Mouse (Mus musculus) megakaryocyte-erythroid progenitor cell, adult 5-6 weeks (primary cell): ENCODE results near the gene Brsk1. TPM values are rescaled to one million over a fixed set of nuclear protein-coding genes. Genes with fewer than 3 reads are reported as not detected.

Experiments
- ATAC-seq: replicated peaks from 2 replicates; pipeline ENCODE4 v1.8.0; 2016; ENCODE audit warnings: mild to moderate bottlenecking, inconsistent platforms; ENCODE audit not compliant: severe bottlenecking, poor library complexity, low FRiP score, low TSS enrichment
- total RNA-seq, 2 experiments: library from RNA; stranded (forward) in 1 of 2; stranded (reverse) in 1 of 2; fragments of 200-1000, 215-1000 nt in 1 of 2; fragments of >200 nt in 1 of 2; fragmentation: Nextera tagmentation in 1 of 2; gene quantifications; 2 replicates each; pipeline ENCODE4 v1.2.3; 2014 to 2017

Brsk1 gene
- total RNA-seq (2014; fragmentation: Nextera tagmentation) = not detected in 2 replicates
- total RNA-seq (2017) = not detected in 2 replicates

DNA sequence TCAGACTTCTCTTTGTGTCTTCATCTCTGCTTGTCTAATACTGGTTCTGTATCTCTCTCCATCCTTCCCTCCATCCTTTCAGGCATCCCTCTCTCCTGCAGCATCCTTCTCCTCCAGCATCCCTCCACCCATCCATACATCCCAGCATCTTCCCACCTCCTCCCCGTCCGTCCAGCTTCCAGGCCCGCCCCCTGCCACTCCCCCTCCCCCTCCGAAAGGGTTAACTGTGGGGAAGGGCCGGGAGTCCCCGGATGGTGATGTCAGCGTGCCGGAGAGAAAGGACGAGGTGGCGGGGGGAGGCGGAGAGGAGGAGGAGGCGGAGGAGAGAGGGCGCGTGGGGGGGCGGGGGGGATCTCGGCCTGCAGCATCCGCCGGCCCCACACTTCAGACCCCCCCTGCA, at the start of gene Brsk1:
Brsk1 (plus strand) TSS at position 218 of the 400 bp plus-strand sequence.
- ATAC-seq = no peak

DNA sequence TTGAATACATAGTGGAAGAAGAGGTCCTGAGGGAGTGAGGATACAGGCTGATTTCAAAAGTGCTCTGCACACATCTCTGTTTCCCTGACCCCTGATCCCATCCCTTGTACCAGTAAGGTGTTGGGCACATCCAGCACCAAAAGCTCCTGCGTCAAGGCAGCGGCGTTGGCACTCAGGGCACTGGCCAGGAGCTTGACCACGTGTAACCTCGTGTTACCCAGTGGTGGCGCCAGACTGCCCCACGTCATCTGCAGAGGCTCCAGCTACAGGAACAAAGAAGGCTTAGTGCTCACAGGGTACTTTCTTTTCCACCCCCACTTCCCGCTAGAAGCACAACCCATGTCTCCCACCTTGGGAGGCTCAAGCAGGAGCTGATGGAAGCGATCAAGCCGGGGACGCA, 49.2 kb upstream of the Brsk1 start:
- no peak for ATAC-seq

DNA sequence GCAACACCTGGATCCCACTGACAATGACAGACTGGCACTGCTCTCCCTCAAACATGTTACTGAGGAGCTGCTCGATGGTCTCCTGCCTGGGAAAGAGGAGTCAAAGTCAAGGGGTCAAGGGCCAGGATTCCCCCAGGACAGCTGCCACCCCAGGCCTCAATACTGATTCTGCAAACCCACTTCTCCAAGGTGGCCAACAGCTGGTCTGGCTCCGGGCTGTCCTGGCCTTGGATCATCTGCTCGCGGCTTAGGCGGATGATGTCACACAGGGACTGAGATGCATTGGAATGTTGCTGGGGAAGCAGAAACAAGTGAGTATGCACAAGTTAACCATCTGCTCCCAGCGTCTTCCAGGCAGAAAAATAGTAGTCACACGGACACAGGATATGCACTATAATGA, 48.4 kb upstream of the Brsk1 start:
- ATAC-seq = no peak

DNA sequence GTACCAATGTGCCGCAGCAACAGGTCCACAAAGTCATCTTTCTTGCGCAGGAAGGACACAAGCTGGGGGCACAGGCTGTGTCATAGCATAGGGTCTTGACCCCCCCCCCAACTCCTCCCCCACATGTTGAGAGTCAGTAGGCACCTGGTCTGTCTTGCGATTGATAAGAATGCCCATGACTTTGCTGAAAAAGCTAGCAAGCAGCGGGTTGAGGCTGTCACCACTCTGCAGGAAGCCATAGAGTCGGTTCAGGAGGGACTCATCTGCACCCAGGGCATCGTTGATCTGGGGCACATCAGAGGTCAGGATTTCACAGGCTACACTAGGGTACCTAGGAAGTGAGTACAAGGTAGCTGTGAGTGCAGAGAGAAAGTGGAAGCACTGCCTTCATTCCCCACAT, 47.2 kb upstream of the Brsk1 start:
- peak; percentile 17; the same call in 1 of the 2 replicates for ATAC-seq

- ATAC-seq = 0 out of 2 replicates have a peak, but pooled peaks have one; percentile 31
Measured at GRCm38 (mm10) chr7:4646806-4647205, 43.6 kb upstream of the Brsk1 start.

DNA sequence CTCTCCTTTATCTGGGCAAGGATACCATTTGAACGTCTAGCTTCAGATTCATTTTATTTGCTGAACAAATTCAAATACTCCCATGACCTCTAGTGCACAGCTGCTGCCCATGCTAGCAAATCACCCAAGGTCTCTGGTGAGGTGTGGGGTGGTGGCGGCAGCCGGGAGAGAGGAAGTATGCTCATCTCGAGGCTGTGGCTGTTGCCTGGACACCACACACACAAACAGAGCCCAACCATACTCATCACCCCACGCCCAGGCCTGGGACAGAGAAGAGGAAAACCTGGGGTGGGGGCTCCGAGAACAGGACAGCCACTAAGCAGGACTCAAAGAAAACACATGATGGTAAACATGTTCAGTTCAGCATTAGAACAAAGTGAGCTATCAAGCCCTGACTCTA, 43.1 kb upstream of the Brsk1 start:
- ATAC-seq = peak; percentile 76

- ATAC-seq = no peak
Measured at GRCm38 (mm10) chr7:4647992-4648391, 42.4 kb upstream of the Brsk1 start.

- ATAC-seq = no peak
Measured at GRCm38 (mm10) chr7:4651581-4651980, 38.8 kb upstream of the Brsk1 start.

- ATAC-seq = no peak
Measured at GRCm38 (mm10) chr7:4652726-4653125, 37.7 kb upstream of the Brsk1 start.

DNA sequence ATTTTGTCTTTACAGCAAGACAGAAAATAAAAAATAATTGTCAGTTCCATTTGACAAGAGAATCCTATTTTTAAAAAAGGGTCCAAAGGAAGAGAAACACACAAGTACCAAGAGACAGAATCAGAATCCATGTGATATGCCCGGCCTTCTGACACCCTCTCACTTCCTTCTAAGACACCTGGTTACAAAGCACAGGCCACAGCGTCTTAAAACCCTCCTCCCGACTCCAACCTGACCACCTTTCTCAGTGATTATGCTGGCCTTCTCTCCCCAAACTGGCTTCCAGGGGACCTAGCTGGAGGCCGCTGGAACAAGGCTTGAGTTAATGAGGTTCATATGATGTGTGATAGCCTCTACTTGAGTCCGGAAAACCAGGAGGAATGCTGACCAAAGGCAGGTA, 37.1 kb upstream of the Brsk1 start:
- no peak for ATAC-seq

GRCm38 (mm10) chr7:4653780-4654179, 36.6 kb upstream of the Brsk1 start:
- peak; percentile 44 for ATAC-seq

DNA sequence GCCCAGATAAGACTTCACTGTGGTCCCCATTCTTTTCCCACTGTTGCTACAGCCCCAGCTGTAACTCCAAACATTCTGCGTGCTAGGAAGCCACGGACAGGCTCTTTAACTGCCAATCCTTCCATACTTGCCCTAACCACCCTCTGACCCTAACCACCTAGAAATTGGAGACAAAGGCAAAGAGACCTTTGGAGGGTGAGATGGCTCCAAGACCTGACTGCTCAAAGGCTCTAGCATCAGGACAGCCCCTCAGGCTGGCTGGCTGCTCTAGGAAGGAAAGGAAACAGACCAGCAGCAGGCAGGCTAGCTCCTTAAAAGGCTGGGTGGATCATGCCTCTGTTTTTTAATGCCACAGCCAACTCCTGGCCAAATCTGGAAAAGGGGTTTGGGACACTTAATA, 36.2 kb upstream of the Brsk1 start:
- ATAC-seq = no peak

GRCm38 (mm10) chr7:4655393-4655792, 35.0 kb upstream of the Brsk1 start:
- no peak for ATAC-seq

GRCm38 (mm10) chr7:4655916-4656315, 34.5 kb upstream of the Brsk1 start:
- ATAC-seq = no peak

- ATAC-seq = no peak
Measured at GRCm38 (mm10) chr7:4656818-4657217, 33.6 kb upstream of the Brsk1 start.

GRCm38 (mm10) chr7:4657521-4658127, 32.8 kb upstream of the Brsk1 start:
- no peak for ATAC-seq

DNA sequence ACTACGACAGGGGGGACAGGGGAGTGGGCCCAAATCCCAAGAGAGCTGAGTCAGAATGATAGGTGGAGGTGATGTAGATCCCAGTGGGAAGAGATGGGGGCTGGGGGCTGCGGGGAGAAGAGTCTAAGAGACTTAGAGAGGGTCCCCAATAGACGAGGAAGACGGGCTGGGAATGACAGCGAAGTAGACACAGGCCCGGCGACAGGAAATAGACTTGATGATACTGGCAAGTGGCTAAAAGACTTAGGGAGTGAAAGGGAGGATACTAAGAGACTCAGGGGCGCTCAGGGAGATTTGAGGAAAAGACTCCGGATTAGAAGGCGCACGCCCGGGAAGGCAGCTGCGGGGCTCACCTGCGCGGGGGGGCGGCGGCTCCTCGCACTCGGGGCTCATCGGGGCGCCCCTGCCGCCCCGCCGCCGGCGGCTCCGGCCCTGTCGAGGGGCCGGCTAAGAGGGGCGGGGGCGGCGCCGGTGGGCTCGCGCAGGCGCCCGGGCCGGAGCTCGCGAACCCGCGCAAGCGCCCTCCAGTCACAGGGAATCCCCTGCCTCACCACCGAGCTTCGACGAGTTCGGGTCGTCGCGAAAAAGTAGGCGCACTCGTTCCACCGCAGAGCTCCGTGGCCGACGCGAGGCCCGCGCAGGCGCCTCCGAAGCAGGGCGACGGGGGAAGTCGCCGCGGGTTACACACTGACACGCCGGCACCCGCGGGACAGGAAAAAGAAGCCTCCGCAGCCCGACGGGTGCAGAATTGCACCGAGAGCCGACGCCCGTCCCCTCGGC, 32.1 kb upstream of the Brsk1 start:
- ATAC-seq = peak; percentile 16

- peak; percentile 83 for ATAC-seq
Measured at GRCm38 (mm10) chr7:4658912-4659551, 31.4 kb upstream of the Brsk1 start, which contains the start of gene Ppp6r1. Gene Ppp6r1 (minus strand): TSS chr7:4659019.

DNA sequence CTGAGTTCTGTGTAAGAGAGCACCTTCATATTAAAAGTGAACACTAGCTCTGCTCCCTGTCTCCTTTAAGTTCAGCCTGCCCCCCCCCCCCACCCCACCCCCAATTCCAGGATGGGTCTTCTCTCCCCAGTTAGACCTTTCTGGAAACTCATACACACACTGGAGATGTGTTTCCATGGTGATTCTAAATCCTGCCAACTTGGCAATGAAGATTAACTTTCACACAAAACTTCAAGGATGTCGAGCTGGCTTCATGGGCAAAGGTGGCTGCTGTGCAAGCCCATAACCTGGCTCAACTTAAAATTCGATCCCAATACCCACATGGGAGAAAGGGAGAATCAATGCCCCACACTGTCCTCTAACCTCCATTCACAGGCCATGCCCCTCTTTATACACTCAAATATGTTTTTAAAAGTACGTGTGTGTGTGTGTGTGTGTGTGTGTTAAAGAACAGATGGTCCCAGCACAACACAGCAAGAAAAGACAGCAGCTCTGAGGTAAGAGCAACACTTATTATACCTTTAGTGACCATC, 30.4 kb upstream of the Brsk1 start:
- no peak for ATAC-seq

GRCm38 (mm10) chr7:4663179-4663578, 27.2 kb upstream of the Brsk1 start:
- ATAC-seq = peak; percentile 59
